Mouse (Mus musculus) MEL (cell line): Measurements from ENCODE around the gene Nanos3. TPM values are rescaled to one million over a fixed set of nuclear protein-coding genes. Genes with fewer than 3 reads are reported as not detected.

Source experiments
- DNase-seq: peaks from one replicate; pipeline ENCODE4 v3.0.0; 2011; ENCODE audit warnings: low read depth, low spot score
- H3K27ac ChIP-seq: 2 replicates; pipeline ENCODE4 v1.5.1; 2012; ENCODE audit warnings: low read depth, mild to moderate bottlenecking, control low read depth, low read length, moderate library complexity; ENCODE audit not compliant: control insufficient read depth
- H3K27me3 ChIP-seq, 2 experiments: fragments of 150-350 bp in 1 of 2; sonication (generic) in 1 of 2; 2 replicates each; pipeline ENCODE4 v1.6.1; 2012; ENCODE audit warnings: low read length in 2 of 2, mild to moderate bottlenecking in 2 of 2, improper control_type of control experiment in 1 of 2, moderate library complexity in 1 of 2; ENCODE audit not compliant: insufficient read depth in 2 of 2, control insufficient read depth in 1 of 2
- H3K36me3 ChIP-seq, 2 experiments: 2 replicates each; pipeline ENCODE4 v1.6.1; 2012 to 2014; ENCODE audit warnings: low read length in 2 of 2, improper control_type of control experiment in 1 of 2, inconsistent platforms in 1 of 2, mild to moderate bottlenecking in 1 of 2; ENCODE audit not compliant: insufficient read depth in 2 of 2, control insufficient read depth in 1 of 2
- H3K4me1 ChIP-seq, 2 experiments: fragments of 150-350 bp in 1 of 2; sonication (generic) in 1 of 2; 2 replicates each; pipeline ENCODE4 v1.6.1; 2012; ENCODE audit warnings: low read length in 2 of 2, improper control_type of control experiment in 1 of 2, mild to moderate bottlenecking in 1 of 2; ENCODE audit not compliant: insufficient read depth in 2 of 2, control insufficient read depth in 1 of 2
- H3K4me3 ChIP-seq, 2 experiments: fragments of 150-350 bp in 1 of 2; sonication (generic) in 1 of 2; 2 replicates each; pipeline ENCODE4 v1.5.1; 2012; ENCODE audit warnings: low read depth in 2 of 2, low read length in 2 of 2, mild to moderate bottlenecking in 2 of 2, moderate library complexity in 2 of 2, control low read depth in 1 of 2, improper control_type of control experiment in 1 of 2; ENCODE audit not compliant: control insufficient read depth in 1 of 2, insufficient read depth in 1 of 2
- H3K79me2 ChIP-seq: 2 replicates; pipeline ENCODE4 v1.6.1; 2012; ENCODE audit warnings: mild to moderate bottlenecking, low read length, moderate library complexity; ENCODE audit not compliant: control insufficient read depth, poor library complexity, insufficient read depth
- H3K9ac ChIP-seq: 2 replicates; pipeline ENCODE4 v1.6.1; 2012; ENCODE audit warnings: low read depth, mild to moderate bottlenecking, control low read depth, low read length, moderate library complexity; ENCODE audit not compliant: control insufficient read depth, poor library complexity, severe bottlenecking
- H3K9me3 ChIP-seq: fragments of 150-350 bp; sonication (generic); replicated peaks from 2 replicates; pipeline ENCODE4 v1.6.1; 2012; ENCODE audit warnings: mild to moderate bottlenecking, low read length, improper control_type of control experiment, moderate library complexity; ENCODE audit not compliant: insufficient read depth
- CHD1 ChIP-seq: IDR thresholded peaks from 2 replicates; pipeline ENCODE4 v1.6.1; 2012; ENCODE audit warnings: low read depth, mild to moderate bottlenecking, inconsistent platforms, low read length, improper control_type of control experiment
- CHD2 ChIP-seq: IDR thresholded peaks from 2 replicates; pipeline ENCODE4 v1.6.1; 2011; ENCODE audit warnings: low read length, improper control_type of control experiment
- CTCF ChIP-seq, 3 experiments: IDR thresholded peaks in 2 of 3; conservative IDR thresholded peaks in 1 of 3; 2 replicates each; pipeline ENCODE4 v1.5.1; 2011 to 2012; ENCODE audit warnings: low read length in 3 of 3, low read depth in 2 of 3, mild to moderate bottlenecking in 2 of 3, improper control_type of control experiment in 1 of 3, inconsistent platforms in 1 of 3, mixed read lengths in 1 of 3, moderate library complexity in 1 of 3; ENCODE audit not compliant: control insufficient read depth in 1 of 3, insufficient read depth in 1 of 3, poor library complexity in 1 of 3, severe bottlenecking in 1 of 3
- EP300 ChIP-seq, 2 experiments: IDR thresholded peaks; 2 replicates each; pipeline ENCODE4 v1.6.1; 2011; ENCODE audit warnings: improper control_type of control experiment in 2 of 2, low read length in 2 of 2, low read depth in 1 of 2, mild to moderate bottlenecking in 1 of 2
- ETS1 ChIP-seq: IDR thresholded peaks from 2 replicates; pipeline ENCODE4 v1.6.1; 2012; ENCODE audit warnings: low read depth, mild to moderate bottlenecking, inconsistent platforms, low read length, improper control_type of control experiment, moderate library complexity
- GATA1 ChIP-seq: IDR thresholded peaks from 2 replicates; pipeline ENCODE4 v1.6.1; 2011; ENCODE audit warnings: low read depth, low read length, improper control_type of control experiment
- HCFC1 ChIP-seq: IDR thresholded peaks from 2 replicates; pipeline ENCODE4 v1.6.1; 2012; ENCODE audit warnings: low read depth, mild to moderate bottlenecking, inconsistent platforms, low read length, improper control_type of control experiment, moderate library complexity
- MAX ChIP-seq: IDR thresholded peaks from 2 replicates; pipeline ENCODE4 v1.6.1; 2011; ENCODE audit warnings: low read length, improper control_type of control experiment
- MAZ ChIP-seq: IDR thresholded peaks from 2 replicates; pipeline ENCODE4 v1.6.1; 2012; ENCODE audit warnings: low read depth, mild to moderate bottlenecking, inconsistent platforms, low read length, improper control_type of control experiment
- MYB ChIP-seq: IDR thresholded peaks from 2 replicates; pipeline ENCODE4 v1.6.1; 2011; ENCODE audit warnings: mild to moderate bottlenecking, low read depth, low read length, improper control_type of control experiment
- NRF1 ChIP-seq: IDR thresholded peaks from 2 replicates; pipeline ENCODE4 v1.6.1; 2014; ENCODE audit warnings: low read depth, mild to moderate bottlenecking, inconsistent platforms, low read length, improper control_type of control experiment, moderate library complexity; ENCODE audit not compliant: poor library complexity, insufficient read depth, severe bottlenecking
- POLR2A ChIP-seq, 2 experiments: IDR thresholded peaks; 2 replicates each; pipeline ENCODE4 v1.6.1; 2011 to 2012; ENCODE audit warnings: low read length in 2 of 2, mild to moderate bottlenecking in 2 of 2, control low read depth in 1 of 2, improper control_type of control experiment in 1 of 2, low read depth in 1 of 2, moderate library complexity in 1 of 2; ENCODE audit not compliant: control insufficient read depth in 1 of 2, insufficient read depth in 1 of 2, poor library complexity in 1 of 2
- POLR2AphosphoS5 ChIP-seq: IDR thresholded peaks from 2 replicates; pipeline ENCODE4 v1.6.1; 2012; ENCODE audit warnings: low read depth, borderline replicate concordance, mild to moderate bottlenecking, inconsistent platforms, low read length, moderate library complexity, mixed read lengths
- RAD21 ChIP-seq: IDR thresholded peaks from 2 replicates; pipeline ENCODE4 v1.6.1; 2011; ENCODE audit warnings: mild to moderate bottlenecking, low read depth, low read length, improper control_type of control experiment
- SIN3A ChIP-seq: IDR thresholded peaks from 2 replicates; pipeline ENCODE4 v1.6.1; 2012; ENCODE audit warnings: low read length, improper control_type of control experiment, inconsistent platforms
- TAL1 ChIP-seq: IDR thresholded peaks from 2 replicates; pipeline ENCODE4 v1.6.1; 2012; ENCODE audit warnings: mild to moderate bottlenecking, inconsistent platforms, low read length, moderate library complexity, mixed read lengths
- TBP ChIP-seq: IDR thresholded peaks from 2 replicates; pipeline ENCODE4 v1.8.0; 2011; ENCODE audit warnings: low read depth, low read length, improper control_type of control experiment
- ZC3H11A ChIP-seq: IDR thresholded peaks from 2 replicates; pipeline ENCODE4 v1.6.1; 2012; ENCODE audit warnings: low read depth, mild to moderate bottlenecking, inconsistent platforms, low read length, improper control_type of control experiment
- ZKSCAN1 ChIP-seq: IDR thresholded peaks from 2 replicates; pipeline ENCODE4 v1.6.1; 2012; ENCODE audit warnings: low read depth, mild to moderate bottlenecking, inconsistent platforms, low read length, improper control_type of control experiment, moderate library complexity
- ZMIZ1 ChIP-seq: IDR thresholded peaks from 2 replicates; pipeline ENCODE4 v1.6.1; 2012; ENCODE audit warnings: low read depth, mild to moderate bottlenecking, inconsistent platforms, low read length, improper control_type of control experiment, moderate library complexity
- polyA plus RNA-seq, 2 experiments: library from polyadenylated mRNA; stranded (reverse) in 1 of 2; unstranded in 1 of 2; fragments of >175 nt in 1 of 2; fragments of >200 nt in 1 of 2; gene quantifications; 2 replicates each; pipeline versions ENCODE4 v1.2.1 to v1.2.4; 2012; ENCODE audit warnings: low replicate concordance in 2 of 2, low read depth in 1 of 2; ENCODE audit not compliant: insufficient read length in 2 of 2, insufficient read depth in 1 of 2, missing spikeins in 1 of 2
- total RNA-seq: library from RNA; depleted of rRNA; stranded (reverse); fragments of 300-350 nt; gene quantifications from 2 replicates; pipeline ENCODE4 v1.2.3, GENCODE M21; 2012

Gene Nanos3
- total and polyA plus RNA-seq, 3 experiments: 1.7 to 2.0 TPM; not detected in 1

GRCm38 (mm10) chr8:84130806-84131205, 54.2 kb downstream of the Nanos3 start:
- no peaks in the 10 kb centered on the region for H3K79me2 ChIP-seq
- H3K27ac ChIP-seq: no peak overlapping the region
- no peak overlapping the region for H3K9ac ChIP-seq
- H3K36me3 ChIP-seq: no peaks in the 10 kb centered on the region; a peak in 1 of 4 replicates
- H3K9me3 ChIP-seq: no peaks in the 10 kb centered on the region
- no peaks in the 10 kb centered on the region for H3K27me3 ChIP-seq
- TF ChIP-seq CHD1: no peak
- no peak for TF ChIP-seq EP300 (IDR thresholded peaks at IDR 0.05; ENCODE audit: low read depth in 1 of 2, low read length in 2 of 2)
- TF ChIP-seq POLR2A (IDR thresholded peaks at IDR 0.05; ENCODE audit: control insufficient read depth in 1 of 2, insufficient read depth in 1 of 2, low read depth in 1 of 2, low read length in 2 of 2, poor library complexity in 1 of 2): no peak
- no peak for TF ChIP-seq SIN3A
- no peak for TF ChIP-seq ZC3H11A
- no peak for TF ChIP-seq NRF1
- no peak for TF ChIP-seq TAL1
- no peak for TF ChIP-seq TBP
- TF ChIP-seq GATA1: no peak
- no peak for TF ChIP-seq ZMIZ1
- no peak for TF ChIP-seq ZKSCAN1
- no peak for TF ChIP-seq CHD2
- no peak for TF ChIP-seq MAZ
- TF ChIP-seq MAX: no peak
- TF ChIP-seq POLR2AphosphoS5: no peak
- TF ChIP-seq HCFC1: no peak
- no peak for DNase-seq
- H3K4me3 ChIP-seq: no peak overlapping the region
- H3K4me1 ChIP-seq: peaks cover 0 to 7% of the 10 kb centered on the region in 2 experiments; a peak in 1 of 4 replicates

GRCm38 (mm10) chr8:84128277-84128676, 56.7 kb downstream of the Nanos3 start:
- H3K9me3 ChIP-seq: no peaks in the 10 kb centered on the region
- H3K4me1 ChIP-seq: peaks cover 0 to 7% of the 10 kb centered on the region in 2 experiments; a peak in 1 of 4 replicates
- H3K36me3 ChIP-seq: no peaks in the 10 kb centered on the region
- H3K9ac ChIP-seq: no peak overlapping the region
- no peaks in the 10 kb centered on the region for H3K27me3 ChIP-seq
- H3K4me3 ChIP-seq: no peak overlapping the region
- no peak overlapping the region for H3K27ac ChIP-seq
- H3K79me2 ChIP-seq: no peaks in the 10 kb centered on the region
- no peak for DNase-seq
- TF ChIP-seq CTCF (IDR thresholded peaks at IDR 0.05 in 2 of 3, conservative IDR thresholded peaks at IDR 0.05 in 1 of 3; ENCODE audit: control insufficient read depth in 1 of 3, insufficient read depth in 1 of 3, low read depth in 2 of 3, low read length in 3 of 3, poor library complexity in 1 of 3, severe bottlenecking in 1 of 3) (no peak; a peak in 1 of 6 replicates), MYB (no peak), RAD21 (peak; percentile 5), ETS1 (no peak)
